Comparison of ENCODE assay signal across 39 mouse cellular contexts in the genomic region with DNA sequence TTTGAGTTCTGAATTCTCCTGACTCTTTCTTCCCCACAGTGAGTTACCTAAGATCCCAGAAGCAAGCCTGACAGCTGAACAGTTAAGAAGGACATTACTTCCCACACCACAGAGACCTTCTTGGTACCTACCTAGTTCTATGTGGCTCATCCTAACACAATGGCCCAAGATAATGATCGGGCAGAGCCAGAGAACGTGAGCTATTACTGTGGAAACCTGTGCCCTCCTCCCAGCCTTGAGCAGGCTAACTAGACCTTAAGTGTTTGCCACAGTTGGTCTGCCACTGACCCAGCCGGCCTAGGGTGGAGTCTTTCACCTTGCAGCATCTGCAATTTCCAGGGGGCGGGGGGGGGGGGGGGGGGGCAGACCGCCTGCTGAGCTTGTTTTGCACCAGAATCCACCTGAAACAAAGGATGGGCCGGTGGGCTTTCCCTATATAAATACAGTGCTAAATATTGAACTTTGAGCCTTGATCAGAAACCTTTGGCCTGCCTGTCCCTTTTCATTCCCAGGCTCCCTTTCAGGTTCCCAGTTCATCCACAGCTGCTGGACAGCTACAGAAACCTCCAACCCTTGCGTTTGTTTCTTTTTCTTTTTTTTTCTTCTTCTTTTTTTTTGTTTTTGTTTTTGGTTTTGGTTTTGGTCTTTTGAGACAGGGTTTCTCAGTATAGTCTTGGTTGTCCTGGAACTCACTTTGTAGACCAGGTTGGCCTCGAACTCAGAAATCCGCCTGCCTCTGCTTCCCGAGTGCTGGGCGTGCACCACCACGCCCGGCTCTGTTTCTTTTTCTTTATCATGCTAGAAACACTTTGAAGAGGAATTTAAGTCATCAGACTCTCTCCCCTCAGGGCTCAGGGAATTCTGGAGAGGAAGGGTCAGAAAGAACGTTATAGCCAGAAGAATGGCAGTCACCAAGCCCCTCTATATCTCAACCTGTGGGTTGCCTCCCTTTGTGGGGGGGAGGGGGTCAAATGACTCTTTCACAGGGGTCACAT. TPM values are rescaled to one million over a fixed set of nuclear protein-coding genes. Genes with fewer than 3 reads are reported as not detected.
"Had no signal": no experiment of that assay in that cellular context is flagged by ENCODE, and none has a peak within 500 bp of the region (broad histone marks: within the 10 kb centered on the region; RNA-seq: fewer than 3 reads in every experiment).

No protein-coding gene starts in this region.

- ATAC-seq: inflammation-experienced regulatory T-cells, adult 6 months; intestine, embryonic 15.5 days; intestine, postnatal 0 days had no signal

- DNase-seq: gastrocnemius, postnatal 14 days; gastrocnemius, postnatal 36 days; heart, adult 11 months; heart, adult 2 months; heart, postnatal 14 days; heart, postnatal 36 days; kidney, adult 18-20 months; kidney, adult 8-10 months; kidney, postnatal 10 days; kidney, postnatal 25 days; kidney, postnatal 4 days; liver; liver, embryonic 13.5 days had no signal

- H3K36me3 ChIP-seq: heart, embryonic 13.5 days; heart, embryonic 15.5 days; hindbrain, embryonic 13.5 days; hindbrain, embryonic 15.5 days; intestine, embryonic 15.5 days; limb, embryonic 10.5 days; limb, embryonic 12.5 days; liver, embryonic 13.5 days had no signal

- H3K9me3 ChIP-seq: heart, embryonic 15.5 days; hindbrain, embryonic 15.5 days; intestine, embryonic 15.5 days; limb, embryonic 10.5 days; liver, embryonic 13.5 days had no signal

- H3K27me3 ChIP-seq: heart, embryonic 13.5 days; heart, embryonic 15.5 days; hindbrain, embryonic 13.5 days; hindbrain, embryonic 15.5 days; intestine, embryonic 15.5 days; limb, embryonic 12.5 days; liver, embryonic 13.5 days had no signal

- H3K4me2 ChIP-seq: heart, embryonic 11.5 days; heart, embryonic 13.5 days; heart, embryonic 15.5 days; hindbrain, embryonic 13.5 days; hindbrain, embryonic 15.5 days; intestine, embryonic 15.5 days; limb, embryonic 12.5 days; liver, embryonic 11.5 days; liver, embryonic 13.5 days had no signal

- H3K9ac ChIP-seq: heart, embryonic 13.5 days; heart, embryonic 15.5 days; hindbrain, embryonic 13.5 days; hindbrain, embryonic 15.5 days; intestine, embryonic 15.5 days; limb, embryonic 12.5 days; liver, embryonic 13.5 days had no signal

- H3K4me3 ChIP-seq: heart, adult 2 months; heart, embryonic 13.5 days; heart, embryonic 15.5 days; hindbrain, embryonic 13.5 days; hindbrain, embryonic 15.5 days; intestine, embryonic 15.5 days; layer of hippocampus, adult 2 months; left cerebral cortex, adult 2 months; limb, embryonic 10.5 days; limb, embryonic 12.5 days; liver, embryonic 13.5 days had no signal

- H3K27ac ChIP-seq: heart, adult 2 months; heart, embryonic 13.5 days; heart, embryonic 15.5 days; hindbrain, embryonic 13.5 days; hindbrain, embryonic 15.5 days; intestine, embryonic 15.5 days; layer of hippocampus, adult 2 months; left cerebral cortex, adult 2 months; limb, embryonic 10.5 days; limb, embryonic 12.5 days; liver, embryonic 13.5 days had no signal

- H3K4me1 ChIP-seq: heart, embryonic 13.5 days; heart, embryonic 15.5 days; hindbrain, embryonic 13.5 days; hindbrain, embryonic 15.5 days; intestine, embryonic 15.5 days; limb, embryonic 10.5 days; limb, embryonic 12.5 days; liver, embryonic 13.5 days had no signal

RNA-seq across cellular contexts. Expression of gene Rpl36-ps4, which starts 42.6 kb away (rescaled TPM):
- total RNA-seq: gastrocnemius, adult 18-20 months; gastrocnemius, adult 8-10 months; gastrocnemius, postnatal 14 days; gastrocnemius, postnatal 36 days; heart, adult 2 months; heart, postnatal 14 days; heart, postnatal 36 days; hematopoietic stem cell, adult 5-6 weeks; layer of hippocampus, adult 2 months; layer of hippocampus, postnatal 10 days; layer of hippocampus, postnatal 25 days; left cerebral cortex, adult 2 months; left cerebral cortex, postnatal 14 days; left cerebral cortex, postnatal 36 days had no signal
- polyA plus RNA-seq: gonadal fat pad, adult 2 months; heart, adult 2 months; heart, embryonic 11.5 days; heart, embryonic 13.5 days; heart, embryonic 15.5 days; heart, postnatal 0 days; hindbrain, embryonic 11.5 days; hindbrain, embryonic 13.5 days; hindbrain, embryonic 15.5 days; inflammation-experienced regulatory T-cells, adult 6 months; intestine, embryonic 15.5 days; intestine, postnatal 0 days; kidney, embryonic 14.5 days; kidney, embryonic 16.5 days; limb, embryonic 10.5 days; limb, embryonic 12.5 days; limb, embryonic 14.5 days; liver, embryonic 11.5 days; liver, embryonic 13.5 days had no signal
